ENCODE assay signal across 29 mouse cellular contexts in the genomic region with DNA sequence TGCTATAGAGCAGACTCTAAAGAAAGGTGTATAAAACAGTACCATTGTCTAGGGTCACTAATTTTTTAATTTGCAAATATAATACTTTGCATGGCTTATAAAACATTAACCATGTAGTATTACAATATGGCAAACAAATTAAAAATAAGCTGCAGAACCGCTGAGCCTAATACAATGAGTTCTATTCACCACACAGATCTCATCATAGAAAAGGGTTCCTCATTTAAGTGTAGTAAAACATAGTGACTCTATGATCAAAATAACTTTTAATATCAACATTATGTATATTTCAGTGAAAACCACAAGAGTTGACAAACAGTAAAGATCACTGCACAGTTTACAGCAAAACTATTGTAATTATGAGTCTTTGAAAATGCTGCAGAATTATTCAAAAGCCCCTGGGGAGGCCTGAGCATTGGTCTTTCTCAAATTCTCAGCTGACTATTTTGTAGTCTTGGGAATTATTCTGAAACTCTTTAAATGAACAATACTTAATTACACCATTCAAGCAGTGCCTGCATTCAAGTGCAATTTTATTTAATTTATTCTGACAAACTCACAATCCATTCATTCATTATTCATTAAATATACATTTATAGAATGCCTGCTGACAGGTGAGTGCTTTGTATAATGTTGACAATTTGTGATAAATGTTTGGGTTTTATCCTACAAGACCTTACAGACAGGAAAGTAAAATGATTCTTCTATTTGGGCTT.
"Had no signal": no experiment of that assay in that cellular context is flagged by ENCODE, and none has a peak within 500 bp of the region (broad histone marks: within the 10 kb centered on the region; RNA-seq: fewer than 3 reads in every experiment).

No protein-coding gene starts in this region.

- H3K27me3 ChIP-seq: limb, embryonic 12.5 days; limb, embryonic 15.5 days; liver, embryonic 15.5 days; lung, embryonic 15.5 days; megakaryocyte, embryonic 14.5 days; midbrain, embryonic 13.5 days; neural tube, embryonic 13.5 days had no signal

- ATAC-seq: midbrain, embryonic 13.5 days; midbrain, embryonic 16.5 days had no signal

- H3K36me3 ChIP-seq: limb, embryonic 12.5 days; limb, embryonic 15.5 days; liver, embryonic 15.5 days; lung, embryonic 15.5 days; midbrain, embryonic 10.5 days; midbrain, embryonic 13.5 days; neural tube, embryonic 13.5 days had no signal

- H3K27ac ChIP-seq: layer of hippocampus, adult 2 months; left cerebral cortex, adult 2 months; limb, embryonic 12.5 days; limb, embryonic 15.5 days; liver, embryonic 15.5 days; lung, embryonic 15.5 days; midbrain, embryonic 10.5 days; midbrain, embryonic 13.5 days; neural tube, embryonic 13.5 days; stomach, postnatal 0 days had no signal

- H3K9ac ChIP-seq: limb, embryonic 12.5 days; limb, embryonic 15.5 days; liver, embryonic 15.5 days; lung, embryonic 15.5 days; midbrain, embryonic 13.5 days; neural tube, embryonic 13.5 days had no signal

- H3K4me3 ChIP-seq: layer of hippocampus, adult 2 months; left cerebral cortex, adult 2 months; limb, embryonic 12.5 days; limb, embryonic 15.5 days; liver, embryonic 15.5 days; lung, embryonic 15.5 days; megakaryocyte, embryonic 14.5 days; midbrain, embryonic 10.5 days; midbrain, embryonic 13.5 days; myocyte; neural tube, embryonic 13.5 days had no signal

- H3K4me2 ChIP-seq: limb, embryonic 12.5 days; limb, embryonic 15.5 days; liver, embryonic 11.5 days; liver, embryonic 15.5 days; lung, embryonic 15.5 days; midbrain, embryonic 13.5 days; neural tube, embryonic 13.5 days had no signal

- DNase-seq: kidney, adult 18-20 months; kidney, adult 9 months; kidney, postnatal 14 days; layer of hippocampus, adult 9-11 months; layer of hippocampus, postnatal 36 days; left cerebral cortex, postnatal 4 days; lung, adult 18-20 months; lung, postnatal 10 days; lung, postnatal 36 days; right cerebral cortex, adult 18-20 months; right cerebral cortex, postnatal 14 days; right cerebral cortex, postnatal 4 days; thymus, adult 2 months; thymus, postnatal 14 days; thymus, postnatal 4 days had no signal

- H3K9me3 ChIP-seq: limb, embryonic 12.5 days; limb, embryonic 15.5 days; liver, embryonic 15.5 days; lung, embryonic 15.5 days; megakaryocyte, embryonic 14.5 days; midbrain, embryonic 10.5 days; midbrain, embryonic 13.5 days; neural tube, embryonic 13.5 days had no signal

- H3K4me1 ChIP-seq: limb, embryonic 12.5 days; limb, embryonic 15.5 days; liver, embryonic 15.5 days; lung, embryonic 15.5 days; megakaryocyte, embryonic 14.5 days; midbrain, embryonic 10.5 days; midbrain, embryonic 13.5 days; neural tube, embryonic 13.5 days had no signal
